Mouse (Mus musculus) G1E-ER4 (cell line): Measurements from ENCODE around the gene Plcb3. TPM values are rescaled to one million over a fixed set of nuclear protein-coding genes. Genes with fewer than 3 reads are reported as not detected.

Experiments used
- GATA1 ChIP-seq: IDR thresholded peaks from one replicate; pipeline ENCODE4 v1.8.0; 2012; ENCODE audit warnings: low read length, inconsistent platforms
- polyA plus RNA-seq: library from polyadenylated mRNA; stranded (reverse); fragments of >175 nt; gene quantifications from 2 replicates; pipeline ENCODE4 v1.2.3, GENCODE M21; 2012

Plcb3 gene
- 23.1 and 24.7 TPM in 2 replicates for polyA plus RNA-seq

DNA sequence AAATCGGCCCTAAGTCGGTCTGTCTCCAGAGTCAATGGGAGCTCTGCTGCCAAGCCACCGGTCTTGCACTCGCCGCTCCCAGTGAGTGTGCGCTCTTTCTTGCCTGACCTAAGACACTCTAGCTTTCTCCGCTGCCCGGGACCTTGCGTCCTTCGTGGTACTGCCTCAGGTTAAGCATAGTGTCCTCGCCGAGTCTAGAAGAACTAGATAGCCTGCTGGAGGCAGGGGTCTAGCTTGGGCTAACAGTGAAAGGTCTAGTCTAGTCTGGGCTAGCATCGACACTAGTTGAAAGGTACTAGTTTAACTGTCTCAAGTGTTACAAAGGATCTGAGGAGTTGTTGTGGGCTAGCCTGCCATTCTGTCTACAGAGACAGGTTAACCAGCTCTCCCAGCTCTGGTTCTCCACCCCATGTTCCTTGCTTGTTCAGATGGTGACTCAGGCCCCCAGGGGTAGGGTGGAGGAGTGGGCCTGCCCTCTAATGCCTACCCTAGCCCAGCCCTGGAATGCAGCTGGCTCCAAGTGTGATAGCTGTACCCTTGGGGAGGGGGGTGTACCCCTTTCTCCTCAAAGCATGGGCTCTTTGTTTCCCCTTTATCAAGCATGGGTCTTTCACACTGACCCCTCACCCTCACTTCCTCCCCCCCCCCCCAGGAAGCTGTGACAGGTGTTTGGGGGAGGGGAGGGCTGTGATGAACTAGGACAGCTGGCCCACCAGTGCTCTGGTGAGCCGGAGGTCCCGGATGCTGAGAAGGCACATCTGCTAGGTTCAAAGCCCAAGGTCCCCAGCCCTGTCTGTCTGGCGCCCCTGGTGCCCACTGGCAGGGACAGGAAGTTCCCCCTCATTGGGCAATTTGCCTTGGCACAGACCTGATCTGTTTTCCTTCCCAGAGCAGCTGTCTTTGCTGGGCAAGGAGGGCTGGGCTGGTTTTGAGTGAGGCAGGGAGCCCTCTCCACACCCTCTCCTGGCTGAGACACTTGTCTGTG lies at the start of gene Plcb3:
TSS of gene Plcb3 (minus strand) at position 934 of the 985 bp plus-strand sequence.
- TF ChIP-seq GATA1: no peak

DNA sequence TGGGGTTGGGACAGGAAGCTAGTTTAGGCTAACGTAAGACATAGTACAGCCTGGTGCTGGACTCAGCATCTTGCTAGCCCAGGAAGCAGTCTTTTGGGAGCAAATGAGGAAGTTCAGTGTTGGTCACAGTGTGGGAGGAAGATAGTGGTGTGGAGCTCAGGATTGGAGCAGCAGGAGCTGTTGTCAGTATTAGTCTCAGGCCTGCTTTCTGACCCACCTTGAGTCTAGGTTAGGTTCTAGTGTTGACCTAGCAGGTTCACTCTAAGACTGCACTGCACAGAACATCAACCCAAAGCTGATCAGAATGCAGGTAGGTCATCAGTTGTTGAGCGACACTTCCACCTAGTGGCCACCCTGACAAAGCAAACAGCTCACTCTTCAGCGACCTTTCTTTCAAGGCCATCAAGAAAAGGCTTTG lies 44.0 kb upstream of the Plcb3 start:
- TF ChIP-seq GATA1: no peak

DNA sequence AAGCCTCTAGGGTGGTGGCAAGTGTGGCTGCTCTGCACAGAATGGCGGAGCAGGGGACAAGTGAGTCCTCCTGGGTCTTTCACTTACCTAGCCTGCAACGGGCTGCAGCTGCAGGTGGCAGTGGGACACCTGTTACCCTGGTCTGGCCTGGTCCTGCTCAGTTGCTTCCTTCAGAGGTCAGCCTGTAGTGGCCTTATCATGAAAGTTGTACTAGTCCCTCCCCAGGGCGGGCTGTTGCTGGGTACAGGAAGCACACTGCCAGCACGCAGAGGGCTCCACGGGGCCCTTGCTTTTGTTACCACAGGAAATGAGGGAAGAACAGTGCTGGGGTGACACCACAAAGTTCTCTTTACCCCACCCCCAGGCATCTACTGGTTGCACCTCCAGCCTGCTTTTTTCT lies 42.9 kb upstream of the Plcb3 start, which contains the start of gene Fermt3:
TSS of gene Fermt3 (minus strand) at position 279 of the 400 bp plus-strand sequence.
- TF ChIP-seq GATA1: no peak

DNA sequence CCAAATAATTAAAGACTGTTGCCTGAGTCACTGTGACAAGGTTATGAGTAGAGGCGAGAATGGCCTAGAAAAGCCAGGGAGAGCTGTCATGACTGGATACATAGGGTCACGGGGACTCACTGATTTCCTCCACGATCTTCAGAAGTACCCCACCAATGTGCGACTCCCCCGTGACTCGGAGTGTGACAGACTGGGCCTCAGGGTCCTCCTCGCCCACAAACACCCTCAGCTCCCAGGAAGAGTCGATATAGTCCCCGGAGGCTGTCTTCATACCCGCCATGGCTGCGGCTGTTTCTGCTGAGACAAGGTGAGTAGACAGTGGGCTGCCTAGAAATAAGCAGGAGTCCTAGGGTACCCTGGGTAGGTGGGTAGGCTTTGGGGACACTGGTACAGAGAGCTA lies 42.3 kb upstream of the Plcb3 start:
- TF ChIP-seq GATA1: no peak

DNA sequence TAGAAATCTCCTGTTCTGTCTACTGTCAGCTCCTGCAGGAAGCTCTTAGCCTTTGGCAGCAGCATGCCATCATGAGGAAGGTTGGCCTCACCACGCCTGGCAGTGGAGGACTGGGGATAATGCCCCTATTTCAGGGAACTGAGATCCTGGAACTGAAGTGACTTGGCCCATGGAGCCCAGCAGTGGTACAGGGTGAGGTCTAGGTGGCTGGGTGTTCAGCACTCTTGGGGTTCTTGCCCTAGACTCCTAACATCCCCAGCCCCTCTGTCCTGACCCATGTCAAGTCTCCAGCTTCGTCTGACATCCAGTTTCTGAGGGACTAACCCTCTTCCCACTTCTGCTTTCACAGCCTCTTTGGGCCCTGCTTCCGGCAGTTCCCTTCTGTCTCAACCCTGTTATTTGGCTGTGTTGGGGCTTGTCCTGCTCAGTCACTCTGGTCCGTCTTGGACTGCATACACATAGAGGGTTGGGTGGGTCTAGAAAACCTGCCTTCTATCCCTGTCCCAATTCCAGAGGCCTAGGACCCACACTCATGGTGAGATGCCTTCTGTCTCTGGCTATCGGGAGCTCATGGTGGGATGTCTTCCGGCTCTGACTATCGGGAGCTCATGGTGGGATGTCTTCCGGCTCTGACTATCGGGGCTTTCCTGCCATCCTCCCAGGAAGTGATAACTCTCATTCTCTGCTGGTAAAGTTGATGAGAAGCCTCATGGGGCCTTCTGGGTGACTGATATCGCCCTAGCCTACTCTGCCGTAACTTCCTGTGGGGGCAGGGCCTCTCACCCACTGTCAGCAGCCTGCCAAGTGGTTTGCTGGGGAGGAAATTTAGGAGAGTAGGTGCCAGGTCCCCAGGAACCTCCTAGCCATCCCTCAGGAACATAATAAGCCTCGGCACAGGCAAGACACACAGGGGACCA lies 41.5 kb upstream of the Plcb3 start:
- peak; percentile 94 for TF ChIP-seq GATA1

DNA sequence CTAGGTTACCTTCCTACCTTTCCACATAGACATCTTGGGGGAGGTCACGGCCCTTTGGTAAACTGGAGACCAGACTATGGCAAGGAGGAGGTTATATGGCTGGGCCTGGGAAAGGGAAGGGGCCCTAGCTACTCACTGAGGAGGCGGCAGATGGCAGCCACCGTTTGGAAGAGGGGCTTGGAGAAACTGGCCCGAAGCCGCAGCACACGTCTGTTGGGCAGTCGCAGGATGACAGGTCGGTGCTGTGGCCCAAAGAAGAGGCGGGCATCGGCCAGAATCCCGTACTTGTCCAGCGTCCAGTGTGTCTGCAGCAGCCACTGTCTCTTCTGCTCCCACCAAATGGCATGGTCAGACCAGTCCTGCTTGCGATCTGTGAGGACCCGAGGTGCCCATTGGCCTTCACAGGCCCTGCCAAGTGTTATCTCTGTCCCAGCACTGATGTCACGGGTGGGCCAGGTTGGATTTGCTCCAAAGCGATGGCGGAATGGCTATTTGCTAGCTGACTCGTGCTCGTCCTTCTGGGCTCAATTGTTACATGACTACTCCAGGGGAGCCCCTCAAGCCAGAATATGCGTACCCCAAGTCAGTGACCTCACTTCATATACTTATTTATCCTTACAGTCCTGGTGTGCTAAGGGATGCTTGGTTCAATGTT lies 38.3 kb upstream of the Plcb3 start:
- TF ChIP-seq GATA1: no peak

DNA sequence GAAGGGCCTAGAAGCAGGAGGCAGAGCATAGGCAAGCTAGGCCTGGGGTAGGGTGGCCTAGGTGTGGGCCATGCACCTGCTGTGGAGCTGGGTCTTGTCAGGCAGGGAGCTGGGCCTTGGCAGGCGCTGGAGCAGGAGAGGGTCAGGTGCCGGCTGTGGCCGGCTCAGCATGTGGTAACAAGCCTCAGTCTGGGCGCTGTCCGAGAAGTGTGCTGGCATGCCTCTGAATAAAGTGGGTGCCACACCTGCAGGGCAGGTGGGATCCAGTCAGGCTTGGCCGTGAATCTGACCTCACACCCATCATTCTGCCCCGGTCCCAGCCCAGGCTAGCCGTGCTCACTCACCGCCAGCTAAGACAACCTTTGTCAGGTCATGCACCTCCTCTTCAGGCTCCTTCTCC lies 37.7 kb upstream of the Plcb3 start:
- TF ChIP-seq GATA1: no peak

DNA sequence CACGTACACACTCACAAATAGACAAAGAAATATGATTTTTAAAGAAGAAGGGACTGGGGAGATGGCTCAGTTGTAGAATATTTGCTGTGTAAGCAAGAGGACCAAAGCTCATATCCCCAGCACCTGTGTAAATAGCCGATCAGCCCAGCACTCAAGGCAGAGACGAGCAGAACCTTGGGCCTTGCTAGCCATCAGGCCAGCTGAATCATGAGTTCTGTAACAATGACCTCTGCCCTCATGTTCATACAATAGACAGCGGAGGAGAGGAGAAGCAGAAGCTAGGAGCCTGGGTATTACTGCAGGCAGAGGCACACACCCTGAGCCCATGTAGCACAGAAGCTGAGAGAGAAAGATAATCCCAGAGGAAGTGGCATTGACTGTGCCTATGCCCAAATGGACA lies 36.2 kb upstream of the Plcb3 start:
- no peak for TF ChIP-seq GATA1

DNA sequence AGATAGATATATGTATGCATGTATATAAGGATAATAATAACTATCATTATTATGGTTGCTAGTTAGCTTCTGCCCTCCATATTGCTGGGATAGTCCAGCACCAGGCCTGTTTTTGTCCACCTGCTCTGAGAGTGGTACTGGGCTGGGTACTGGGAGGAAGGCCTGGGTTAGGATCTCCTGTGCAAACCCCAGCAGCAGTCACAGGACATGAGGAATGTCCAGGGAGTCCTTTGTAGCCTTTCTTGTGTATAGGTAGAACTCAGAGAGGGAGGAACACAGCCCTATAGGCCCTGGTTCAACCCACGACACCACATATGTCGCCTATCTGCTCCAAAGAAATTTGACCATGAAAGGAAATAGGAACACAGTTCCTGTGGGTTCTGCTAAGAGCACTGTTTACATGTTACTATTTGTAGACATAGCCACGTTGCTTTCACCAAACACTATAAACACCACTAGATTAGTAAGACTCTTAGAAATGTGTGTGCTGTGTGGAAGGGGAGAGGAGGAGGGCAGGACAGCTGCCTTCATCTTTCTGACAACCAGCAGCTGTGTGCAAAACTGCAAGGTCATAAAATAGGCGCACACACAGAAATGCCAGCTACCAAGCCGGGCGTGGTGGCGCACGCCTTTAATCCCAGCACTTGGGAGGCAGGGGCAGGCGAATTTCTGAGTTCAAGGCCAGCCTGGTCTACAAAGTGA lies 30.8 kb upstream of the Plcb3 start:
- no peak for TF ChIP-seq GATA1

DNA sequence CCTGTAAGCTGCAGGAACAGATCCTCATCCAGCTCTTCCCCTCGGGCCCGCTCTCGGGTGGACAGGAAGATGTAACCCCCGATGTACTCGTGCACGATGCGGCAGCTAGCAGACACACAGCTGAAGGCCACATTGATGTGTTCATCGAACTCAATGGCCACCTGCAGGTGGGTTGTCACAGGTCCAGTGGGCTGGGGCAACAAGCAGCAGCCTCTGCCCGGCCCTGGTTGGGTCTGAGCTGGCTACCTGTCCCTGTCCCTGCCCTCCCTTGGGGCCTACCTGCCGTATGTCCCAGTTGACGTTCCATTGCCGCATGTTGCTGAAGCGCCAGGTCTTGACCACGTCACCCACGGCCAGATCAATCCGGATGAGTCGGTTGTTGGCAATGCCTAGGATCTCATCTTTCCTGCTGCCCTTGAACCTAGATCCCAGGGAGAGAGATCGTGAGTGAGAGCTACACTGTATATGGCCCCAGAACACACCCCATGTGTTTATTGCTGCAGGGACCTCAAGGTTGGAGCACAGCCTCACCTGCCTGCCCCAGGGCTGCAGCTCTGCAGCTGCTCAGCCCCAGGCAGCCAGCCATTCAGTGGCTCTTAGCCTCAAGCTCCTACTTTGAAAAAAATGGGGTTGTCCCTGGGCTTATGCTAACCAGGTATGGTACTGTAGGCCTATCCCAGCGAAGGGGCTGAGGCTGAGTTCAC lies 23.2 kb upstream of the Plcb3 start:
- TF ChIP-seq GATA1: no peak

DNA sequence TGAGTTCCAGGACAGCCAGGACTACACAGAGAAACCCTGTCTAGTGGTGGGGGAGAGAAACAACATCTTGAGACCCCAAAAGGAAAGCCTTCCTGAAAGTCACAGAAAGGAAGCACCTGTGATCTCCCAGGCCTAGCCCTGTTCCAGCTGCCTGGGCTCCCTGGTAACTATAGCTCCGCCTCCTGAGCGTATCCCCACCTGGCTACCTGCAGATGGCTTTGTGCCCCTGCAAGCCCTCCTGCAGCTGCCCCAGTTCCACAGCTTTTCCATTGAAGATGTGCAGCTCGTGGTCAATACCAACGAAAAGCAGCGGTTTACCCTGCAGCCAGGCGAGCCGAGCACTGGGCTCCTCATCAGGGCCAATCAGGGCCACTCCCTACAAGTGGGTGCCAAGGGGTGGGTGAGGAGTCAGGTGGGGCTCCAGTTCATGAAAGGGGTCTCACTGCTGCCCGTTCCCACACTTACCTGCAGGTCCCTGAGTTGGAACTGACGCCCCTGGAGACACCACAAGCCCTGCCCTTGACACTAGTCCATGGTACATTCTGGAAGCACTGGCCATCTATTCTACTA lies 21.5 kb upstream of the Plcb3 start:
- TF ChIP-seq GATA1: no peak

DNA sequence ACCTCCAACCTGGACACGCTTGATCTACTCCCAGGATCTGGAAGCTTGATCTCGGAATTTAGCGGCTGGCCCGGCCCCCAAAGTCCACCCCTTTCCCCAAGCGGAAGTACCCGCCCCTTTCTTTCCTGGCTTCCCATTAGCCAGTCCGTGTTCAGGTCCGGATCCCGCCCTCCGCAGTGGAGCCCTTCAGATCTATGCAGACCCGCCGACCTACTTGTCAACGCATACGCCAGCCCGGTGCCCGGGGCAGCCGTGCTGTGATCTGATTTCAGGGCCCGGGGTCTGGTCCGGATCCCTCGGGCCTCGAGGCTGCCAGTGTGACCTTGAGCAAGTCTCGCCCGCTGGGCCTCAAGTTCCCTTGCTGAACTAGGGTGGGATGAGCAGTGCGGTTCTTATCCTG lies 19.7 kb upstream of the Plcb3 start, which contains the start of the genes Nudt22 and Trpt1:
TSS of gene Nudt22 (minus strand) at position 112 of the 400 bp plus-strand sequence.
TSS of gene Trpt1 (plus strand) at position 126 of the 400 bp plus-strand sequence.
- no peak for TF ChIP-seq GATA1

DNA sequence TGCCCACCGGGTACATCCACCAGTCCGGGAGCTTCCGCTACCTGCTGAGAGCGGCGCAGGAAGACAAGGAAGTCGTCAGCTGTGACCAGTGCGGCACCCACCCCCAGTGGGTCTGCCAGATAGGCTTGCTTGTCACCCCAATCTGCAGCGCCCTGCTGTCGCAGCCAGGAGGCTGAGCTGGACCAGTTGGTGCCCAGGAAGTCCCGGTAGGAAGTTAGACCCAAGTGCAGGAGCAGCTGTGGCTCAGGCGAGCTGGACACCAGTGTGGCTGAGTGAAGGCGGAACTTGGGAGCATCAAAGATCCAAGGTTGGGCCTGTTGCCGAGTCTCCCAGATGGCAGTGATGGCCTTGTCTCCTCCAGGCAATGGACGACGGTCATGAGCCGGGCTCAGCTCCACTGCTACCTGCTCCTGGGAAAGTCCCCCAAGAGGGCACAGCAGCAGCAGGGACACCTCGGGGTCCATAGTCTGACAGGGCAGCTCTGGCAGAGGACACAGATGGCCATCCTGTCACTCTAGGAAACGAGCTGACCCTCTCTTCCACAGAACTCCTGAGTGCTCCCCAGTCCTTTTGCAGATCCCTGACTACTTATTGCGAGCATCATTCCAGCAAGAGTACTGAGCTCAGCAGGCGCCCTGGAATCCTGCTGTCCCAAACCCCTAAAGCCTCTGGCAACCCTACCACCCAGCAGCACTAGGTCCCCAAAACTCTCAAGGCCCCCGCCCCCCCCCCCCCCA lies 19.2 kb upstream of the Plcb3 start:
- no peak for TF ChIP-seq GATA1
